Mouse (Mus musculus) T-cell, adult 66 days (primary cell): Measurements from ENCODE around the gene Acly. TPM values are rescaled to one million over a fixed set of nuclear protein-coding genes. Genes with fewer than 3 reads are reported as not detected.

Experiments
- total RNA-seq, 2 experiments: library from RNA; stranded (reverse); gene quantifications; 3 replicates in 1 of 2; 4 replicates in 1 of 2; pipeline ENCODE4 v1.2.4; 2023

Gene Acly
- total RNA-seq: 100 to 1,000 TPM; 146 to 160 TPM

DNA sequence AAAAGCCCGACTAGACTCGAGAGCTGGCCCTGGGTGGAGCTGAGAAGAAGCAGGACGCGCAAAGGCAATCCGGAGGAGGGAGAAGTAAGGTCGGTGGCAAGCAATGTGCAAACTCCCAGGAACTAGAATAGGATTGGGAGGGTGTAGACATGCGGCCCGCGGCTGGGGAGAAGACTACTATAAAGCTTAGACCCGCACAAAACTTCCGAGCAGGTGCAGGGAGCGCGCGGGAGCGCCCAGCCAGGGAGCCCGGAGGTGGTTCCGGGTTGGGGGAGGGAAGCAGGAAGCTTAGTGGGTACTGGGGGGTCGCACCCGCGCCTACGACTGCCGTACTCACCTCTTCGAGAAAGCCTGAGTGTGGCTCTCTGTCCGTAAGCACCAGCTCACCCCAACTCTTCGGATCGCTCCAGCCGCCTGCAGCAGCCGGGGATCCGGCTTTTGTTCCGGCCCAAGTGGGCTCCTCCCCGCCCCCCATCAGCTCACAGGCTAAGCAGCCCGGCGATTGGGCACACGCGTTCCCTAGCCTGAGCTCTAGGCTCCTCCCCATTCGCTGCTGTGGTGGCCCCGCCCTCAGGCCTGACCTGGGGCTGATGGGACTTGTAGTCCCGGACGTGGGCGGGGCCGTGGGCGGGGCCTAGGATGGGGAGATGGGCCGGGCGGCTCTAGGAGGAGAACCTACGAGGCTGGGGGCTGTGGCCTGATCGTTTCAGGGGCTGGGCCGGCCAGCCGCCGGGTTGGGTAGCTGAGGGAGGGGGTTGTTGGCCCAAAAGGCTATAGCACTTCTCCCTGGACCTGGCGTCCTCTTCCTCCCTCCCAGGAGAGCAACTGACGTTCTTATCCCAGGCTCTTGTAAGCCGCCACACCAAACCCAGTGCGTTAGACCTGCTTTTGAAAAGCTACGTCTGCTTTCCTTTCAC lies at the start of gene Acly:
Gene Acly, minus strand, starts transcription at position 543 of the 917 bp plus-strand sequence.

DNA sequence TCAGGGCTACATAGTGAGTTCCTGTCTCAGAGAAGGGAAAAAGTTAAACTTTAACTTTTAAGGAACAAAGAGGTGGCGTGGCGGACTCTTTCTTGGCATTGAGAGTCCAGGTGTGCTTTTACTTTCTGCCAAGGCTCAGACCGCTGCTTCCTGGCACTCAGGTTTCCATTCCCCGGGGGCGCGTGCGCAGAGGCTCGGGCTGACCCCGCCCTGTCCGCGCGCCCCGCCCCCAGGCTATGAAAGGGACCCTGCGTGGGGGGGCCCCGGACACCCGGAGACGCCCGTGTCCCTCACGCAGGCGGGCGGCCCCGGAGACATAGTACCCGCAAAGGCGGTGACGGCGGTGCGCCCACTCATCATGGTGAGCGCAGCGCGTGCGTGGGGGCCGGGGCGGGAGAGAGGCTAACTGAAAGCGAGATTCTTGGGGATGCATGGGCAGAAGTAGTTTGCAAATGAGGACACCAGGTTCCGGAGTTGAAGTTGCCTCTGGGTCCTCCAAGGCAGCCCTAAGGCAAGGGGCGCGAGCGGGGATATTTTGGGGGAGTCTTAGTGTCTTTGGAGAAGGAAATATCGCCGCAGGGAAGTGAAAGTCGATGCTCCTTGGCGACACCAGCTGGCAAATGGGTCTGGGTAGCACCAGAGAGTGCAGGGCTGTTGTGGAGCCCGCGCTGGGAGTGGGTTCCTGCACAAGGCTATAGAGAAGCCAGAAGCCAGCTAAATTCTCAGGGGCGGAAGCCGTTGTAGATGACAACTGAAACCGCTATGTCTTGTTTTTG lies 47.1 kb upstream of the Acly start, which contains the start of gene Cnp:
Gene Cnp, plus strand, starts transcription at position 197 of the 776 bp plus-strand sequence.

DNA sequence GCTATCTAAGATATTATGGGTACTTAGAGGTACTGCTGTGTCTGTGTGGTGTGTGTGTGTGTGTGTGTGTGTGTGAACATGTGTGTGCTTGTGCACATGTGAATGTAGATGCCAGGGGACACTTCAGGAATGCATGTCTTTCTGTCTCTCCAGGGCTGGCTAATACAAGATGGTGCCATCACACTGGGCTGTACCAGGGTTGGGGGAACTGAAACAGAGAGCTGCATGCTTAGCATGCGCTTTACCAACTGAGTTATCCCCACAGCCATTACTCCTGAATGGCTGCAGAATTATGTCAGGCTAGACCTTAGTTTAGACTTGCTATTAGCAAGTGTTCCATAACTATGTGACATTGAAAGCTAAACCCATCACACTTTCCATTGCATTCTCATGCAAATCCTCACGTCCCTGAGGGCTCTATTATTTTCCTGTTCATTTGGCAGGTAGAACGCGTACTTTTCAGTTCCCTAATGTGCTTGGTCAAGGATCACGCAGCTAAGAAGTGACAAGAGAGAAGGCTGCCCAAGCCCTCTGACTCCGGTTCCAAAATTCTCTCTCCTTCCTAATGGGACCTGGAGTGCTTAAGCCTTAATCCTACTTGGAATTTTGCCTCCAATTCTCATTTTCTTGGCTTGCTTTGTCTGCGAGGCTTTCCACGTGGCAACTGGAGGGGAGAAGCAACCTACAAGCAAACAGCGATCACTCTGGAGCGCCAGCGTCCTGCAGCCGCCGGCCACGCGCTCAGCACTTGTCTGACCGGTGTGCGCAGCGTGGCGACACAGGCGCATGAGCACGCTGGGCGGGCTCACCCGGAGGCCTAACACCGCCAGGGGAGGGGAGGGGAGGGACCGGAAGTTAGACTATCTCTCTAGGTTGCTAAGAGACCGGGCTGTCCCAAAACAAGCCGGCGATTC lies 17.3 kb upstream of the Acly start, which contains the start of gene Ttc25:
Gene Ttc25, plus strand, starts transcription at position 776 of the 914 bp plus-strand sequence.

DNA sequence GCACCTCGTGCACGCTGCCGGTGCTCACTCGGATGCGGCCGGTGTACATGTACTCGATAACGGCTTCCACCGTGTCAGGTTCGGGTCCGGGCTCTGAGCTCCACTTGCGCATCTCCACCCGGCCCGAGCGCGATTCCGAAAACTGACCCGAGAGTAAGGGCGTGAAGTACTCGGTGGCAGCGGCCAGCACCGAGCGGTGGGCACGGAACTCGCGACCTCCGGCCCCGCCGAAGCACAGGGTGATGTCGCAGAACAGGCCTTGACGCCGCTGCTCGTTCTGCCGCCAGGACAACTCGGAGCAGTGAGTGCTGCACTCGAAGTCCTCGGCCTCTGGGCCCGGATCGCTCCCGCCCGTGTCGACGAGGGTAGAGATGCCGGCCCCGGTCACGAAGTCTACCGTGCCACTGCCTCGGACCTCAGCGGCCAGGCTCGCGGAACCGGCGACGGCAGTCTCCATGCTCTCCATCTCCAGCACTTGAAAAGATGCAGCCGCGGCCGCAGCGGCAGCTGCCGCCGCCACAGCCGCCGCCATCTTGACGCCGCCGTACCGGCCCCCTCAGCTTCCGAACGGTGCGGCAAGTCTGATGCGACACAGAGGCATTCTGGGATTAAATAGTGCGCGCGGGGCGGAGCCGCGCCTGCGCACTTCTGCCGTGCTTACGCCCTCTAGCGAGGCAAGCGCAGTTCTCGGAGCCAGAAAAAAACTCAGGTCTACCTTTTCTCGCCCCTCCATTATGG lies 55.4 kb downstream of the Acly start, which contains the start of gene Klhl11:
Gene Klhl11, minus strand, starts transcription at position 545 of the 738 bp plus-strand sequence.

DNA sequence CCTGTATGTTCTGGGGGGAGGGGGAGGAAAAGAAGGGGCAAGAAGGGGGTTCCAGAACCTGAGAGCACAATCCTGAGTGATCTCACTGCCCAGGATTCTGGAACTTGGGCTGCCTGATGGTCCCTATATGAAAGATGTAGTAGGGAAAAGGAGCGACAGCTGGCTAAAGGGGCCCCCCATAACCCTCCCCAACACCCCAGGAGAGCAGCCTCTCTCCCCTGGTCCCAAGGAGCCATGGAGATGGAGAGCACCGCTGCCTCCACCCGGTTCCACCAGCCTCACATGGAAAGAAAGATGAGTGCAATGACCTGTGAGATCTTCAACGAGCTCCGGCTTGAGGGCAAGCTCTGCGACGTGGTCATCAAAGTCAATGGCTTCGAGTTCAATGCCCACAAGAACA lies 86.0 kb downstream of the Acly start, which contains the start of the genes Nt5c3b and Klhl10:
Gene Nt5c3b, minus strand, starts transcription at position 12 of the 400 bp plus-strand sequence.
Gene Klhl10, plus strand, starts transcription at position 121 of the 400 bp plus-strand sequence.

Other genes with a start within 250 kb of the Acly start
- 1,000 to 10,000 TPM; 2,152 to 2,177 TPM for gene Eif1, start 208.1 kb downstream of the Acly start, total RNA-seq
- gene Gast, start 193.6 kb downstream of the Acly start, total RNA-seq: not detected
- under 1 TPM; 0.44 to 0.92 TPM for gene Hap1, start 171.9 kb downstream of the Acly start, total RNA-seq
- gene Jup, start 130.2 kb downstream of the Acly start, total RNA-seq: 10 to 100 TPM in 1 of 2 experiments, 1 to 10 TPM in 1; 8.0 to 10.7 TPM
- under 1 TPM; 0.50 to 0.73 TPM for gene P3h4, start 113.2 kb downstream of the Acly start, total RNA-seq
- gene Fkbp10, start 112.3 kb downstream of the Acly start, total RNA-seq: not detected
- gene Nt5c3b, start 86.2 kb downstream of the Acly start, total RNA-seq: 100 to 1,000 TPM; 119 to 122 TPM
- gene Klhl10, start 86.1 kb downstream of the Acly start, total RNA-seq: 1 to 10 TPM; 2.2 to 2.5 TPM
- 10 to 100 TPM; 22.5 to 35.4 TPM for gene Klhl11, start 55.3 kb downstream of the Acly start, total RNA-seq
- not detected for gene Ttc25, start 17.6 kb upstream of the Acly start, total RNA-seq
- gene Cnp, start 46.9 kb upstream of the Acly start, total RNA-seq: 100 to 1,000 TPM; 124 to 136 TPM
- gene Nkiras2, start 91.2 kb upstream of the Acly start, total RNA-seq: 10 to 100 TPM; 18.6 to 23.3 TPM
- gene Dnajc7, start 92.2 kb upstream of the Acly start, total RNA-seq: 100 to 1,000 TPM; 398 to 430 TPM
- gene Zfp385c, start 164.5 kb upstream of the Acly start, total RNA-seq: not detected
- gene Dhx58, start 176.3 kb upstream of the Acly start, total RNA-seq: 10 to 100 TPM; 12.2 to 15.1 TPM
- gene Kat2a, start 184.5 kb upstream of the Acly start, total RNA-seq: 10 to 100 TPM; 44.5 to 49.7 TPM
- not detected for gene Hspb9, start 185.8 kb upstream of the Acly start, total RNA-seq
- gene Rab5c, start 210.2 kb upstream of the Acly start, total RNA-seq: 100 to 1,000 TPM; 121 to 133 TPM
- gene Kcnh4, start 231.9 kb upstream of the Acly start, total RNA-seq: under 1 TPM; 0.23 to 0.24 TPM
- not detected for gene Hcrt, start 234.9 kb upstream of the Acly start, total RNA-seq
- gene Ghdc, start 243.0 kb upstream of the Acly start, total RNA-seq: 1 to 10 TPM; 6.3 to 6.5 TPM